8 mouse cellular contexts compared by ENCODE assay signal in genomic region chr7:3692382-3692986, GRCm38 (mm10). TPM values are rescaled to one million over a fixed set of nuclear protein-coding genes. Genes with fewer than 3 reads are reported as not detected.
DNase-seq lines count a peak whose midpoint lies in the region; ATAC-seq and TF ChIP-seq lines count a peak whose summit lies in the region.

Gene Tsen34 (plus strand): TSS chr7:3692863.

- peak within 1 kb of the TSS; percentile 85 for H3K4me2 ChIP-seq in midbrain, embryonic 15.5 days

- DNase-seq in left cerebral cortex, adult 2 months (ENCODE audit: extremely low spot score in 1 of 2, low spot score in 2 of 2), result no peak
- DNase-seq in left cerebral cortex, adult 9 months (ENCODE audit: low spot score in 2 of 2), result no peak
- DNase-seq in heart, adult 8-10 months (ENCODE audit: low spot score), result no peak
- peak; percentile 16 to 81 for DNase-seq in layer of hippocampus, postnatal 25 days (ENCODE audit: extremely low spot score in 1 of 2, low spot score in 1 of 2)
- no peak for DNase-seq in retina, embryonic 14.5 days (ENCODE audit: low spot score)
- no peak for DNase-seq in frontal cortex, postnatal 25 days (ENCODE audit: low spot score in 2 of 2)

- intact Hi-C loops in left cerebral cortex, adult 2 months (cut with DNase I), result loop anchor here (5.0 to 10.0 kb wide), 2 partner anchors 455 to 1372 kb away; partner anchors contain the start of gene U2af2

- peak within 1 kb of the TSS; percentile 96 for H3K9ac ChIP-seq in midbrain, embryonic 15.5 days

- ATAC-seq in midbrain, embryonic 15.5 days (replicated peaks), result peak; percentile 79

- H3K4me1 ChIP-seq in bone marrow, adult 2 months (ENCODE audit: control insufficient read depth, insufficient read depth, low read length), result no peaks in the 10 kb centered on the region
- peaks cover 27% of the 10 kb centered on the region for H3K4me1 ChIP-seq in midbrain, embryonic 15.5 days

- peak within 1 kb of the TSS; percentile 85 for H3K4me3 ChIP-seq in left cerebral cortex, adult 2 months
- peak within 1 kb of the TSS; percentile 75 for H3K4me3 ChIP-seq in bone marrow, adult 2 months (replicated peaks; ENCODE audit: control insufficient read depth, low read depth, low read length)
- peak within 1 kb of the TSS; percentile 91 for H3K4me3 ChIP-seq in midbrain, embryonic 15.5 days

- H3K36me3 ChIP-seq in midbrain, embryonic 15.5 days (replicated peaks), result peaks cover 8% of the 10 kb centered on the region; the same call in 1 of the 2 replicates

- peak; percentile 52; the same call in 1 of the 2 replicates for TF ChIP-seq POLR2A in bone marrow, adult 2 months (IDR thresholded peaks at IDR 0.05; ENCODE audit: borderline replicate concordance, control insufficient read depth, low read depth, low read length)

- TF ChIP-seq CTCF in left cerebral cortex, adult 2 months (IDR thresholded peaks at IDR 0.05), result no peak; the same call in 1 of the 2 replicates
- TF ChIP-seq CTCF in bone marrow, adult 2 months (IDR thresholded peaks at IDR 0.05; ENCODE audit: control insufficient read depth, insufficient read depth, low read length), result 0 out of 2 replicates have a peak, but pooled peaks have one; percentile 23

- under 1% methylated on average over 49 of the region's 49 CpGs for WGBS in bone marrow, adult 2 months
- WGBS in midbrain, embryonic 15.5 days, result under 1% methylated on average over 49 of the region's 49 CpGs

- no peaks in the 10 kb centered on the region for H3K9me3 ChIP-seq in midbrain, embryonic 15.5 days

- peak within 1 kb of the TSS; percentile 93 for H3K27ac ChIP-seq in left cerebral cortex, adult 2 months
- peak within 1 kb of the TSS; percentile 85 for H3K27ac ChIP-seq in bone marrow, adult 2 months (ENCODE audit: control insufficient read depth, insufficient read depth, low read depth, low read length, poor library complexity)
- peak within 1 kb of the TSS; percentile 96 for H3K27ac ChIP-seq in midbrain, embryonic 15.5 days

- no peaks in the 10 kb centered on the region for H3K27me3 ChIP-seq in midbrain, embryonic 15.5 days (replicated peaks)

RNA-seq across cellular contexts. Expression of gene Tsen34, which starts in this region (rescaled TPM):
- total RNA-seq in left cerebral cortex, adult 2 months (2021), result 10 to 100 TPM; 77.0 to 79.0 TPM
- 23.8 and 25.8 TPM in 2 replicates for polyA plus RNA-seq in bone marrow, adult 2 months (2011; ENCODE audit: insufficient read depth, insufficient read length, low replicate concordance, missing spikeins)
- 10 to 100 TPM; 65.3 to 88.1 (median 74.1) TPM for total RNA-seq in heart, adult 8-10 months (2022)
- 10 to 100 TPM; 75.7 to 87.8 TPM for total RNA-seq in layer of hippocampus, postnatal 25 days (2021)
- 301 and 329 TPM in 2 replicates for polyA plus RNA-seq in midbrain, embryonic 15.5 days (2015; fragmentation: Nextera tagmentation; extraction: Ambion mirVana)

Comparison
In these comparisons a context has a peak if more than half of its experiments do, and no peak if none do; other contexts are left out.
1. RNA of gene Tsen34 (polyA plus RNA-seq): 301 to 329 TPM in midbrain, embryonic 15.5 days; 23.8 to 25.8 TPM in bone marrow, adult 2 months; every median in the first group is over 10 times any median in the second.
2. DNase-seq: peak in layer of hippocampus, postnatal 25 days (2 of 2); none in left cerebral cortex, adult 2 months (0 of 2), left cerebral cortex, adult 9 months (0 of 2), heart, adult 8-10 months (single experiment), retina, embryonic 14.5 days (single experiment) and frontal cortex, postnatal 25 days (0 of 2).
3. Peak in every context shown above with its lines, with median percentiles within 50 percentile points of each other: H3K27ac ChIP-seq and H3K4me3 ChIP-seq.